Mouse (Mus musculus) hindbrain, embryonic 11.5 days (tissue): Measurements from ENCODE around the gene Naglu. TPM values are rescaled to one million over a fixed set of nuclear protein-coding genes. Genes with fewer than 3 reads are reported as not detected.

Source experiments
- ATAC-seq: fragments of 200-750 bp; cut with Nextera tagmentation; 2 replicates; pipeline ENCODE4 v1.8.0; 2017; ENCODE audit warnings: mild to moderate bottlenecking, moderate TSS enrichment, moderate library complexity; ENCODE audit not compliant: low FRiP score
- DNase-seq: peaks from one replicate; pipeline ENCODE4 v3.0.0-alpha.2; 2015; ENCODE audit warnings: low spot score
- H3K27ac ChIP-seq: fragments of 300-500 bp; sonication (generic); 2 replicates; pipeline ENCODE4 v1.5.1; 2014; ENCODE audit warnings: mild to moderate bottlenecking, low read depth, low read length
- H3K27me3 ChIP-seq: fragments of 300-500 bp; sonication (generic); 2 replicates; pipeline ENCODE4 v1.6.1; 2014; ENCODE audit warnings: mild to moderate bottlenecking, low read length, moderate library complexity, mixed read lengths; ENCODE audit not compliant: control insufficient read depth, insufficient read depth
- H3K36me3 ChIP-seq: fragments of 300-500 bp; sonication (generic); 2 replicates; pipeline ENCODE4 v1.6.1; 2014; ENCODE audit warnings: mild to moderate bottlenecking, low read length, moderate library complexity, mixed read lengths; ENCODE audit not compliant: control insufficient read depth, insufficient read depth
- H3K4me1 ChIP-seq: fragments of 300-500 bp; sonication (generic); replicated peaks from 2 replicates; pipeline ENCODE4 v1.6.1; 2014; ENCODE audit warnings: low read length, mixed read lengths; ENCODE audit not compliant: control insufficient read depth, insufficient read depth
- H3K4me2 ChIP-seq: fragments of 300-500 bp; sonication (generic); replicated peaks from 2 replicates; pipeline ENCODE4 v1.6.1; 2014; ENCODE audit warnings: mild to moderate bottlenecking, low read depth, low read length
- H3K4me3 ChIP-seq: fragments of 300-500 bp; sonication (generic); 2 replicates; pipeline ENCODE4 v1.5.1; 2014; ENCODE audit warnings: low read depth, low read length
- H3K9ac ChIP-seq: fragments of 300-500 bp; sonication (generic); 2 replicates; pipeline ENCODE4 v1.6.1; 2014; ENCODE audit warnings: low read depth, low read length
- H3K9me3 ChIP-seq: fragments of 300-500 bp; sonication (generic); 2 replicates; pipeline ENCODE4 v1.6.1; 2016; ENCODE audit warnings: low read length; ENCODE audit not compliant: control insufficient read depth
- WGBS: fragments of 180-500 bp; shearing (Covaris S2); extraction: QIAGEN DNeasy Blood & Tissue Kit; methylation state at CpG from one replicate; pipeline ENCODE4 v1.1.7; 2014; 5-methylcytosine and 5-hydroxymethylcytosine counted together
- polyA plus RNA-seq: library from polyadenylated mRNA; unstranded; fragments of >200 nt; fragmentation: Nextera tagmentation; extraction: Ambion mirVana; gene quantifications from 2 replicates; pipeline ENCODE4 v1.2.1, GENCODE M21; 2014

Gene Naglu
- 5.8 and 5.9 TPM in 2 replicates for polyA plus RNA-seq

DNA sequence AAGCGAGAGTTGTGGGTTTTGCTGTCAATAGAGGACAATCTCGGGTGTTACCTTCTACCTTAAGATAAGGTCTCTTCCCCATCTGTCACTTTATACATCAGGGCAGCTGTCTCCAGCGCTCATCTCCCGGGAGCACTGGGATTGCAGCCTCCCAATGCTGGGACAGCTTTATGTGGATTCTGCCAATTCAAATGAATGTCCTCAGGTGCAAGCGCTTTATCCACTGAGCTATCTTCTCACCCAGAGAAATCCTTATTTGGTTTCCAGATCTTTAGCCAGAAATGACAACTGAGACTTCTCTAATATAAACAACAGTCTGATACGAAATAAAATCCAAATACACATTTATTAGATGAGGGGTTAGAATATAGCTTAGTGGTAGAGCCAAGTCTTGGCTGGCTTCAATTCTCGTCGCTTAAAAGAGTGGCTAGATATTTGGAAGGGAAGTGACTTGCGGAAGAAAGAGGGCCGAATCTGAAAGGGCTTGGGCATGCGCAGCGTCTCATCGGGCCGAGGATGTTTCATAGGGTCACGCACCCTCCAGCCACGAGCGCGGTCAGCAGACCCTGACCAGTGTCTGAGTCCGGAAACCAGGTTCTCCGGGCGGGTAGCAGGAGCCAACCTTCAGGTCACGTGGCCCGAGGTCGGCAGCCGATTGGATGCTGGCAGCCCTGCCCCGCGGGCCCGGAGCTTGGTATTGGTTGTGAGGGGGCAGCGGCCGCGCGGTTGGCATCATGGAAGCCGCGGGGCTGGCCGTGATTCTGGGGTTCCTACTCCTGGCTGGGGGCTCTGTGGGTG lies at the start of gene Naglu:
Gene Naglu, plus strand, starts transcription at position 622 of the 798 bp plus-strand sequence.
- 6% methylated on average over 35 of the region's 35 CpGs for WGBS
- Histone ChIP-seq H3K9ac (peak within 1 kb of the TSS; percentile 85), H3K36me3 (no peaks in the 10 kb centered on the region), H3K4me1 (no peaks in the 10 kb centered on the region; the same call in 1 of the 2 replicates), H3K4me2 (peak within 1 kb of the TSS; percentile 94), H3K27me3 (no peaks in the 10 kb centered on the region), H3K4me3 (peak within 1 kb of the TSS; percentile 80), H3K9me3 (no peaks in the 10 kb centered on the region), H3K27ac (no peak within 1 kb of the TSS)
- ATAC-seq (peak; percentile 87), DNase-seq (peak; percentile 92)

DNA sequence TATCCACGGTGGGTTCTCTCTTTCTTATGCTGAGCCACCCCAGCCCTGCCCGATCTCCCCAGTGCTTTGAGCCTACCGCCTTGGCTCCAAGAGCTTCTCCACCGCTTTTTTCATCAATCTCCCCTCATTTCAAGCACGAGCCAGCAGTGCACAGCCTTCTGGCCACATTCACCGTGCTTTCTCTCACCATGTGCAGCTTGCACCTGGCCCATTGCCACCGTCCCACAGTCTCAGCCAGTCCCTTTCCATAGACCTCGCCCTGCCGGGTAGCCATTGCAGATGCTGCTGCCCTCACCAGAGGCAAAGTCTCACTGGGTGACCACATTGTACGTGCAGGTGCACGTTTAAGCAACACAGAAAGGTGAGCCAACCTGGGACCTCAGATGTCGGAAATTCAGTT lies 46.4 kb upstream of the Naglu start:
- Histone ChIP-seq H3K9me3 (no peaks in the 10 kb centered on the region), H3K4me3 (no peak overlapping the region), H3K27ac (no peak overlapping the region), H3K4me2 (no peak overlapping the region), H3K9ac (no peak overlapping the region), H3K27me3 (no peaks in the 10 kb centered on the region), H3K36me3 (peaks cover 5% of the 10 kb centered on the region), H3K4me1 (no peaks in the 10 kb centered on the region)
- DNase-seq (no peak), ATAC-seq (no peak)
- whole genome bisulfite sequencing: 95% methylated on average over 12 of the region's 12 CpGs

DNA sequence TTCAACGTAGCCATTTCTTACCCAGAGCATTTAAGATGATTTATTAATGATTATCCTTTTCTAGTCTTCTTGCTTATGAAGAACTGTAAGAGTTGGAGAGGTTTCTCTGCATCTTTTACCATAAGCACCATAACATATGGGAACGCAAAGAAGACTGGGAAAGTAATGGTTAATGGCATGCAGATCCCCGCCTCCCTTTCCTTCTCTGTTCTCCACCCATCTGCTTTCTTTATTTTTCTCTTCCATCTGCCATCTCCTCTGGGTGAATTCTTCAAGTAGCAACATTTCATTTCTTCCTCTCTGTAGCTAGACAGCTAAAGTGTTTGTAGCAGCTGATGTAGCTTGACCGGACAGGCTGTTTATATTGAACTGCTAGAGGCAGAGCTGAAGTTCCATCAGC lies 45.8 kb upstream of the Naglu start:
- Histone ChIP-seq H3K9me3 (no peaks in the 10 kb centered on the region), H3K4me2 (no peak overlapping the region), H3K4me1 (no peaks in the 10 kb centered on the region), H3K9ac (no peak overlapping the region), H3K36me3 (peaks cover 5% of the 10 kb centered on the region), H3K27ac (no peak overlapping the region), H3K27me3 (no peaks in the 10 kb centered on the region), H3K4me3 (no peak overlapping the region)
- WGBS: 96% methylated on average over 4 of the region's 4 CpGs
- no peak for ATAC-seq
- DNase-seq: no peak

DNA sequence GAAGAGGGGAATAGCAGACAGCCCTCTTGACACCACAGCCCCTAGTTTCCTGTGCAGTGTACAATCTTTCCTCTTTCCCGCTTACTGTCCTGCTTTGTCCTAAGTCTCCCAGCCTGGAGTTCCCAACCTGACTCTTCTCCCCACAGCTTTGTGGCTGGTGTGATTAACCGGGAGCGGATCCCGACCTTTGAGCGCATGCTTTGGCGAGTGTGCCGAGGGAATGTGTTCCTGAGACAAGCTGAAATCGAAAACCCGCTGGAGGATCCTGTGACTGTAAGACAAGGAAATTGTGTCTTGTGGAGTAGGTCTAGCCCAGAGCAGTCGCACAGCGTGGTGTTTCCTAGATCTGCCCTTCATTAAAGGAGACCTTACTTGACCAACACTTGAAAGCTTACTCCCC lies 42.7 kb upstream of the Naglu start:
- Histone ChIP-seq H3K9me3 (no peaks in the 10 kb centered on the region), H3K4me3 (no peak overlapping the region), H3K36me3 (peaks cover 2% of the 10 kb centered on the region; the same call in 1 of the 2 replicates), H3K4me2 (no peak overlapping the region), H3K9ac (no peak overlapping the region), H3K27me3 (no peaks in the 10 kb centered on the region), H3K27ac (no peak overlapping the region), H3K4me1 (no peaks in the 10 kb centered on the region)
- ATAC-seq: no peak
- no peak for DNase-seq
- 89% methylated on average over 11 of the region's 11 CpGs for WGBS

DNA sequence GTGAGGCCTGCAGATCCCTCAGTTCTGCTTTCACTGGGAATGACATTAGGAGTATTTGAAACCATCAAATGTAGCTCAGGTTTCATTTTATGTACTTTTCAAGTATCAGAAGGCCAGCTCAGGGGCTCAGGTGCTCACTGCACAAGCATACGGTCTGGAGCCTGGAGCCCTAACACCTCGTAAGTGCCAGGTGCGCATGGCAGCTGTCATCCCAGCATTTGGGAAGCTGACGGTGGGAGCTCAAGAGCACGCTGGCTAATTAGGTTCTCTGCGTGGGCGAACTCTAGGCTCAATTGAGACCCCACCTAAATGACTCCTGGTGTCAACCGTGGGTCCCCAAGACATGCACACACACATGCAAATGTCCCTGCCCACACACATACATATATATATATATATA lies 40.5 kb upstream of the Naglu start:
- Histone ChIP-seq H3K27ac (no peak overlapping the region), H3K9ac (no peak overlapping the region), H3K36me3 (peaks cover 2% of the 10 kb centered on the region), H3K4me2 (no peak overlapping the region), H3K9me3 (no peaks in the 10 kb centered on the region), H3K4me1 (no peaks in the 10 kb centered on the region), H3K27me3 (no peaks in the 10 kb centered on the region), H3K4me3 (no peak overlapping the region)
- DNase-seq (no peak), ATAC-seq (no peak)
- 96% methylated on average over 8 of the region's 8 CpGs for whole genome bisulfite sequencing

DNA sequence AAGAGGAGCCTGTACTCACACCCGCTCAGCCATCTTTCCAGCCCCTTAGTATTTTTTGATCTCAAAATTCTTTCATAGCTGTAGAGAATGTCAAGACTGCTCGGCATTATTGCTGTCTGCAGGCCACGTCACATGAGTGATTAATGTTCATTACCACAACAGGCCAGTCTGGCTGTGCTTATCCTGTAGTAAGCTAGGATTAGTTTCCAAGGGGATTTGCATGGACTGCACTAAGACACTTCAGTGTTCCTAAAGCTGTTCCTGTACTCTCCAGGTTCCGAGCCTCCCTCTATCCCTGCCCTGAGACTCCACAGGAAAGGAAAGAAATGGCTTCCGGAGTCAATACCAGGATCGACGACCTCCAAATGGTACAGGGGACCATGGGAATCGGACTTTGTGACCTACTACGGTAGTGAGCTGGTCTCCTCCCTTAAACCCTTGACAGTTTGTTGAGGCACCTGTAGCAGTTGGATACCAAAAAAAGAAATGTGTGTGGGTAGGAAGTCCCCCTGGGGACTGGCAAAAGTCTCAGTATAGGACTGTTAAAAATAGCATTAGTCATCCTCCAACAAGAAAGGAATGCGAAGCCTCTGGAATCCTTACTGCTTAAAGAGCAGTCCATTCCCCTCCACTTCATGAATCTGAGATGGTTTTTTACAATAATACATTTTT lies 39.5 kb upstream of the Naglu start:
- ATAC-seq (no peak), DNase-seq (no peak)
- Histone ChIP-seq H3K27me3 (no peaks in the 10 kb centered on the region), H3K9me3 (no peaks in the 10 kb centered on the region), H3K9ac (no peak overlapping the region), H3K27ac (no peak overlapping the region), H3K4me3 (no peak overlapping the region), H3K4me1 (no peaks in the 10 kb centered on the region), H3K4me2 (no peak overlapping the region), H3K36me3 (peaks cover 2% of the 10 kb centered on the region)
- 93% methylated on average over 10 of the region's 10 CpGs for WGBS

DNA sequence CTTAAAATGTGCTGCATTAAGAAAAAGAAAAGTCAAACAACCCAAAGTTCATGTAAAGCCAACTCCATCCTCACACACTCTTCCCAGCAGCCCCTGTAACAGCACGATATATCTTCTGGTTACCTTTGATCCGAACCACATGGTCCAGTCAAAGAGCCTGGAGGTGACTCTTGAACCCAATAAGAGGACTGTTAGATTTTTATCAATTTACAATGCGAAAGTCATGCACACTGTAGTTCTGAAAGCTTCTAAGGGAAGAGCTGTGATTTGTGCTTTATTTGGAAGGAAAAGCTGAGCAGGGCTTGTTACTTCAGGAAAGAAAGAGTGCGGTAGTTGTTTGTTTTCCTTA lies 39.0 kb upstream of the Naglu start:
- Histone ChIP-seq H3K9me3 (no peaks in the 10 kb centered on the region), H3K4me2 (no peak overlapping the region), H3K27me3 (no peaks in the 10 kb centered on the region), H3K9ac (no peak overlapping the region), H3K36me3 (peaks cover 2% of the 10 kb centered on the region), H3K27ac (no peak overlapping the region), H3K4me3 (no peak overlapping the region), H3K4me1 (no peaks in the 10 kb centered on the region)
- 92% methylated on average over 4 of the region's 4 CpGs for WGBS
- DNase-seq (no peak), ATAC-seq (no peak)

DNA sequence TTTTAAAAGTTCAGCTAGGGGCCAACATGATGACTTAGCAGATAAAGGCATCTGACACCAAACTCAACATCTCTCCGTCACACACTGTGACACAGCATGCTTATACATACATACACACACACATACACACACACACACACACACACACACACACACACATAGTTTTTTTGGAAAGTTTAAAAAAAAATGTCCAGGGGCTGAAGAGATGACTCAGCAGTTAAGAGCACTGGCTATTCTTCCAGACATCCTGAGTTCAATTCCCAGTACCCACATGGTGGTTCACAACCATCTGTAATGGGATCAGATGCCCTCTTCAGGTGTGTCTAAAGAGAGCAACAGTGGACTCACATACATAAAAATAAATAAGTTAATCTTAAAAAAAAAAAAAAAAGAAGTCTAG lies 38.3 kb upstream of the Naglu start:
- Histone ChIP-seq H3K9ac (no peak overlapping the region), H3K36me3 (peaks cover 2% of the 10 kb centered on the region), H3K27me3 (no peaks in the 10 kb centered on the region), H3K9me3 (no peaks in the 10 kb centered on the region), H3K4me3 (no peak overlapping the region), H3K4me2 (no peak overlapping the region), H3K27ac (no peak overlapping the region), H3K4me1 (no peaks in the 10 kb centered on the region)
- ATAC-seq: no peak
- DNase-seq: no peak
- 100% methylated on average over 1 of the region's 1 CpGs for WGBS
